Comparison of ENCODE assay signal across 24 mouse cellular contexts in genomic region chr4:33959841-33960240, GRCm38 (mm10). TPM values are rescaled to one million over a fixed set of nuclear protein-coding genes. Genes with fewer than 3 reads are reported as not detected.
A peak's percentile ranks its signal among the peaks of the same experiment; 100 is the strongest.
DNase-seq lines count a peak whose midpoint lies in the region; ATAC-seq and TF ChIP-seq lines count a peak whose summit lies in the region.
"Had no signal": no experiment of that assay in that cellular context is flagged by ENCODE, and none has a peak within 500 bp of the region (broad histone marks: within the 10 kb centered on the region; RNA-seq: fewer than 3 reads in every experiment).

No protein-coding gene starts in this region.

- intact Hi-C loops in heart, adult 2 months (cut with DNase I): no loop called here

- no peaks in the 10 kb centered on the region for H3K4me1 ChIP-seq in forebrain, embryonic 14.5 days (ENCODE audit: control insufficient read depth, insufficient read depth, low read length)
- no peaks in the 10 kb centered on the region for H3K4me1 ChIP-seq in forebrain, postnatal 0 days (ENCODE audit: insufficient read depth)
- H3K4me1 ChIP-seq in hindbrain, postnatal 0 days (ENCODE audit: insufficient read depth, low read length): no peaks in the 10 kb centered on the region
- H3K4me1 ChIP-seq in hindbrain, embryonic 12.5 days: no peaks in the 10 kb centered on the region
- no peaks in the 10 kb centered on the region for H3K4me1 ChIP-seq in heart, adult 2 months (ENCODE audit: control insufficient read depth, insufficient read depth, low read length)

- no peak for TF ChIP-seq POLR2A in brain, embryonic 14.5 days (IDR thresholded peaks at IDR 0.05; ENCODE audit: borderline replicate concordance, extremely low read depth, insufficient read depth, insufficient read length, poor library complexity, severe bottlenecking)
- no peak for TF ChIP-seq POLR2A in heart, adult 2 months (IDR thresholded peaks at IDR 0.05; ENCODE audit: insufficient read depth, low read depth, low read length)

- H3K4me2 ChIP-seq in forebrain, embryonic 14.5 days (ENCODE audit: low read length): no peak overlapping the region
- H3K4me2 ChIP-seq in forebrain, postnatal 0 days (ENCODE audit: low read depth): no peak overlapping the region
- no peak overlapping the region for H3K4me2 ChIP-seq in hindbrain, postnatal 0 days (ENCODE audit: low read depth, low read length)
- H3K4me2 ChIP-seq in hindbrain, embryonic 12.5 days (replicated peaks): no peak overlapping the region

- DNase-seq in cerebellum, postnatal 10 days: peak; percentile 53 to 61
- DNase-seq in cerebellum, adult 18-20 months: no peak
- DNase-seq in forebrain, embryonic 14.5 days (ENCODE audit: low spot score): peak; percentile 31
- DNase-seq in forebrain, postnatal 0 days: no peak
- DNase-seq in hindbrain, postnatal 0 days (ENCODE audit: low spot score): peak; percentile 9
- DNase-seq in brain, embryonic 14.5 days (ENCODE audit: low read depth): peak; percentile 45
- DNase-seq in heart, adult 2 months: no peak
- DNase-seq: adrenal gland, adult 2 months; adrenal gland, adult 8-10 months; adrenal gland, postnatal 10 days; adrenal gland, postnatal 14 days; adrenal gland, postnatal 25 days; adrenal gland, postnatal 36 days; B cell, adult 2 months; cerebellum, adult 11 months; cerebellum, adult 11-12 months; cerebellum, adult 2 months had no signal

- TF ChIP-seq EP300 in heart, adult 2 months (IDR thresholded peaks at IDR 0.05; ENCODE audit: insufficient read depth, low read depth, low read length): no peak

- H3K27ac ChIP-seq in forebrain, embryonic 14.5 days (ENCODE audit: low read depth, low read length): no peak overlapping the region
- H3K27ac ChIP-seq in forebrain, postnatal 0 days (ENCODE audit: low read depth, low read length): no peak overlapping the region
- no peak overlapping the region for H3K27ac ChIP-seq in hindbrain, postnatal 0 days
- no peak overlapping the region for H3K27ac ChIP-seq in hindbrain, embryonic 12.5 days
- H3K27ac ChIP-seq in heart, adult 2 months: no peak overlapping the region

- H3K9me3 ChIP-seq in forebrain, embryonic 14.5 days (replicated peaks; ENCODE audit: control insufficient read depth, low read length): no peaks in the 10 kb centered on the region
- no peaks in the 10 kb centered on the region for H3K9me3 ChIP-seq in forebrain, postnatal 0 days (ENCODE audit: low read length)
- H3K9me3 ChIP-seq in hindbrain, postnatal 0 days (ENCODE audit: low read length): no peaks in the 10 kb centered on the region
- H3K9me3 ChIP-seq in hindbrain, embryonic 12.5 days (replicated peaks): 0 out of 2 replicates have a peak, but pooled peaks cover 4% of the 10 kb centered on the region
- H3K9me3 ChIP-seq: G1E had no signal

- H3K4me3 ChIP-seq in forebrain, embryonic 14.5 days (ENCODE audit: low read depth, low read length): no peak overlapping the region
- H3K4me3 ChIP-seq in forebrain, postnatal 0 days (ENCODE audit: low read depth, low read length): no peak overlapping the region
- no peak overlapping the region for H3K4me3 ChIP-seq in hindbrain, postnatal 0 days (ENCODE audit: low read length)
- H3K4me3 ChIP-seq in hindbrain, embryonic 12.5 days: no peak overlapping the region
- no peak overlapping the region for H3K4me3 ChIP-seq in heart, adult 2 months

- no peak for ATAC-seq in forebrain, embryonic 14.5 days
- ATAC-seq in forebrain, postnatal 0 days: no peak
- ATAC-seq in hindbrain, postnatal 0 days: no peak
- no peak for ATAC-seq in hindbrain, embryonic 12.5 days (ENCODE audit: low FRiP score)
- ATAC-seq: activated CD4-positive, CD25-positive, alpha-beta regulatory T cell, adult 4 months; CD4-positive, CD25-positive, alpha-beta regulatory T cell, adult 4 months; Patski had no signal

- no peak overlapping the region for H3K9ac ChIP-seq in forebrain, embryonic 14.5 days (ENCODE audit: low read length)
- H3K9ac ChIP-seq in forebrain, postnatal 0 days: no peak overlapping the region
- no peak overlapping the region for H3K9ac ChIP-seq in hindbrain, postnatal 0 days (replicated peaks; ENCODE audit: low read length)
- no peak overlapping the region for H3K9ac ChIP-seq in hindbrain, embryonic 12.5 days
- H3K9ac ChIP-seq in heart, adult 2 months (ENCODE audit: low read depth, low read length): no peak overlapping the region

- H3K79me2 ChIP-seq in heart, adult 2 months (replicated peaks; ENCODE audit: control insufficient read depth, insufficient read depth, low read length): no peaks in the 10 kb centered on the region

- TF ChIP-seq CTCF in forebrain, postnatal 0 days (IDR thresholded peaks at IDR 0.05; ENCODE audit: low read depth): no peak
- TF ChIP-seq CTCF in hindbrain, postnatal 0 days (IDR thresholded peaks at IDR 0.05; ENCODE audit: low read depth): no peak
- no peak for TF ChIP-seq CTCF in brain, embryonic 14.5 days (IDR thresholded peaks at IDR 0.05; ENCODE audit: borderline replicate concordance, extremely low read depth, insufficient read depth, insufficient read length)
- TF ChIP-seq CTCF in heart, adult 2 months (IDR thresholded peaks at IDR 0.05): no peak

- H3K36me3 ChIP-seq in forebrain, embryonic 14.5 days (ENCODE audit: control insufficient read depth, insufficient read depth, low read length): no peaks in the 10 kb centered on the region
- H3K36me3 ChIP-seq in forebrain, postnatal 0 days (ENCODE audit: insufficient read depth): no peaks in the 10 kb centered on the region
- H3K36me3 ChIP-seq in hindbrain, postnatal 0 days (ENCODE audit: insufficient read depth, low read length): no peaks in the 10 kb centered on the region
- H3K36me3 ChIP-seq in hindbrain, embryonic 12.5 days: no peaks in the 10 kb centered on the region
- no peaks in the 10 kb centered on the region for H3K36me3 ChIP-seq in heart, adult 2 months (ENCODE audit: control insufficient read depth, insufficient read depth, low read length)
- H3K36me3 ChIP-seq: G1E had no signal

- H3K27me3 ChIP-seq in forebrain, embryonic 14.5 days (replicated peaks; ENCODE audit: control insufficient read depth, insufficient read depth, low read length): no peaks in the 10 kb centered on the region
- no peaks in the 10 kb centered on the region for H3K27me3 ChIP-seq in forebrain, postnatal 0 days (ENCODE audit: insufficient read depth, low read length)
- no peaks in the 10 kb centered on the region for H3K27me3 ChIP-seq in hindbrain, postnatal 0 days (ENCODE audit: insufficient read depth, low read length)
- no peaks in the 10 kb centered on the region for H3K27me3 ChIP-seq in hindbrain, embryonic 12.5 days
- H3K27me3 ChIP-seq in heart, adult 2 months (ENCODE audit: control insufficient read depth, insufficient read depth, low read length): no peaks in the 10 kb centered on the region
- H3K27me3 ChIP-seq: CH12.LX, Patski had no signal

- WGBS in forebrain, embryonic 14.5 days: 79% methylated on average over 6 of the region's 6 CpGs
- 59% methylated on average over 6 of the region's 6 CpGs for WGBS in forebrain, postnatal 0 days
- WGBS in hindbrain, postnatal 0 days: 73% methylated on average over 6 of the region's 6 CpGs
- WGBS in hindbrain, embryonic 12.5 days: 89% methylated on average over 6 of the region's 6 CpGs
- WGBS in heart, adult 2 months: 66% methylated on average over 6 of the region's 6 CpGs

RNA-seq across cellular contexts. Expression of gene Cnr1, which starts 35.4 kb away (rescaled TPM):
- polyA plus RNA-seq in forebrain, embryonic 14.5 days (2014; fragmentation: Nextera tagmentation; extraction: Ambion mirVana): 81.5 and 83.9 TPM in 2 replicates
- total RNA-seq in forebrain, postnatal 0 days (2014; rRNA removed): 175 and 178 TPM in 2 replicates
- 44.6 and 48.0 TPM in 2 replicates for polyA plus RNA-seq in forebrain, postnatal 0 days (2015; fragmentation: Nextera tagmentation; extraction: Ambion mirVana)
- total RNA-seq in hindbrain, postnatal 0 days (2014; rRNA removed): 112 and 121 TPM in 2 replicates
- 34.9 and 35.3 TPM in 2 replicates for polyA plus RNA-seq in hindbrain, postnatal 0 days (2015; fragmentation: Nextera tagmentation; extraction: Ambion mirVana)
- 40.6 and 50.6 TPM in 2 replicates for polyA plus RNA-seq in hindbrain, embryonic 12.5 days (2016; fragmentation: Nextera tagmentation; extraction: Ambion mirVana)
- polyA plus RNA-seq in brain, embryonic 14.5 days (2012; rRNA removed): 58.1 and 60.8 TPM in 2 replicates
- under 1 TPM; 0.05 to 0.09 TPM for total RNA-seq in heart, adult 2 months (2021)
- 0.12 TPM in 2 replicates for polyA plus RNA-seq in heart, adult 2 months (2012; rRNA removed)
- total RNA-seq: CH12.LX, MEL had no signal
- polyA plus RNA-seq: activated CD4-positive, CD25-positive, alpha-beta regulatory T cell, adult 4 months; CD4-positive, CD25-positive, alpha-beta regulatory T cell, adult 4 months; G1E; Patski had no signal

Comparison
In these comparisons a context has a peak if more than half of its experiments do, and no peak if none do; other contexts are left out.
1. DNase-seq: peak in cerebellum, postnatal 10 days (2 of 2), forebrain, embryonic 14.5 days (single experiment), hindbrain, postnatal 0 days (single experiment) and brain, embryonic 14.5 days (single experiment); none in cerebellum, adult 18-20 months (0 of 2), forebrain, postnatal 0 days (single experiment) and heart, adult 2 months (0 of 2).
2. RNA of gene Cnr1, which starts 35.4 kb away (polyA plus RNA-seq): 81.5 to 83.9 TPM in forebrain, embryonic 14.5 days, 58.1 to 60.8 TPM in brain, embryonic 14.5 days, 44.6 to 48.0 TPM in forebrain, postnatal 0 days, 40.6 to 50.6 TPM in hindbrain, embryonic 12.5 days and 34.9 to 35.3 TPM in hindbrain, postnatal 0 days; 0.12 TPM in heart, adult 2 months; every median in the first group is over 10 times any median in the second.